Mouse (Mus musculus) lung, postnatal 25 days (tissue): Measurements from ENCODE around the gene Kcnq5.
A peak's percentile ranks its signal among the peaks of the same experiment; 100 is the strongest.
"Not testable (repeated sequence)": the region's sequence is repeated elsewhere in the genome, so short reads cannot be mapped to it uniquely, and the experiment has no call there.

Experiments
- DNase-seq: peaks from one replicate; pipeline ENCODE4 v3.0.0; 2022; ENCODE audit warnings: low spot score

Kcnq5 gene

GRCm38 (mm10) chr1:21838534-21838933, 123.2 kb downstream of the Kcnq5 start:
- DNase-seq, result no peak

GRCm38 (mm10) chr1:21837387-21837786, 124.4 kb downstream of the Kcnq5 start:
- no peak for DNase-seq

- DNase-seq, result no peak
These were observed 125.4 kb downstream of the Kcnq5 start for GRCm38 (mm10) chr1:21836337-21836736.

- no peak for DNase-seq
These were observed 131.8 kb downstream of the Kcnq5 start for GRCm38 (mm10) chr1:21829909-21830455.

DNA sequence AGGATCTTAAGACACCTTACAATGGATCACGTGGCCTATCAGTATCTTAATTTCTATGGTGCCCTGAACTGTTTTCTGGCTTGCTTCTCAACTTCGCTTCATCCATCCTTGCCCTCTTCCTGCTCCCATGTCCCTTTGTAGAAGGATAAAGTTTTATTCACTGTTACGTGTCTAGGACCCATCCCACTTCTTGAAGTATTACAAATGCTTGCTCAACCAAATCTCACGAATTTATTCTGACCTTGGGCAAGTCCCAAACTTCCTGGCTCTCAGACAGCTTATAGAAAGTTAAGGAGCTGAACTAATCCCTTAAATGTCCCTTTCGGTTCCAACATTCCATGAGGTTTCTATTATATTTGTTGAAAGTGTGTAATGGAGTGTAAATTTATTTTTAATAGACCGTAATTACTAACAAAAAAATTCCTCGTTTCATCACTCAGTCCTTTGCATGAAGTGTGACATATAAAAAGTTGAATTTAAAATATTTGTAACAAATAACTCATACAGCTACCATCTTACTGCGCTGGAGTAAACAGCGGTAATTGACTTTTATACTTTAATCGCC, 141.6 kb downstream of the Kcnq5 start:
- DNase-seq, result no peak

GRCm38 (mm10) chr1:21805064-21805463, 156.7 kb downstream of the Kcnq5 start:
- DNase-seq, result no peak

DNA sequence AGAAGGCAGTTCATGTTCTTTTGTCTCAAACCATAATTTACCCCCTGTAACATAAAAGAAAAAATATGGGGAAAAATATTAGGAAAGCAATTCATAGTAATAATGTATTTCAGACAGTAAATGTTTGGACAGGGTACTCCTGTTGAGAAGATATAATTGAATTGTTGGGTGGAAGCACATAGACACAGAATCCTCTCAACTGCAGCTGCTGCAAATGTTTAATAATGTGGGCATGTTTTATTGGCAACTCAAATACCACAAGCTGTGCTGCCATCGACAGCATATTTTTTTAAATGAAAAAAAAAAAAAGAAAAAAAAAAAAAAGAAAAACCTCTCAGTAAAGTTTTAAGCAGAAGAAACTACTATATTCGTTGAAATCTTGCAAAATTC, 157.3 kb downstream of the Kcnq5 start:
- DNase-seq, result no peak

DNA sequence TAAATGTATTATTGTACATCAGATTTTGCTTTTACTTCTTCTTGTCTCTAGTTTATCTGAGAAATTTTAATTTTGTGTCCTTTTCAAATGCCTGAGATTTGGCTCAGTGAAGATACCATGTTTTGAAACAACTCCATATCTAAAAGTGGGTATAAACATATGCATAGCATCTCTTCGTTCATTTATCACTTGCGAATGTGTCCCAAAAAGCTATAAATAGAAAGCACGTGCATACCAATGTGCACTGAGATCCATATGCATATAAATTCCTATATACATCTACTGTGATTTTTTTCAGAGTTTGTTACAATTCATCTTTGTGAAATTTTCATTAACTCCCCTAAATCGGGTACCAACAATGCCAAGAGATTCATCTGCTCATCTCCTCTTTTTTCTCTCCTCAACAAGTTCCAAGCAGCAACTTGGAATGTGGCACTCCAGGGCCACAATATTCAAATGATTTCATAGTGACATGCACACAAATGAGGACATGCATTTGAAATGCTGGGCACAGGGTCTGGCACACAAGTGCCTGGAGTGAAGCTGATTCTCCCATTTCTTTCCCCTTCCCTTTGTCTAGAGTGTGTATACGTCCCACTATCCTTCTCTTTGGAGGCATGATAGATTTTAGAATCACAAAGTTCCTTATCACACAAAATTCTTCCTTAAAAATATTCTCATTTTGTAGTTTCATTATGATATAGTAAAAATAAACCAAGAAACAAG, 157.8 kb downstream of the Kcnq5 start:
- DNase-seq, result no peak

DNA sequence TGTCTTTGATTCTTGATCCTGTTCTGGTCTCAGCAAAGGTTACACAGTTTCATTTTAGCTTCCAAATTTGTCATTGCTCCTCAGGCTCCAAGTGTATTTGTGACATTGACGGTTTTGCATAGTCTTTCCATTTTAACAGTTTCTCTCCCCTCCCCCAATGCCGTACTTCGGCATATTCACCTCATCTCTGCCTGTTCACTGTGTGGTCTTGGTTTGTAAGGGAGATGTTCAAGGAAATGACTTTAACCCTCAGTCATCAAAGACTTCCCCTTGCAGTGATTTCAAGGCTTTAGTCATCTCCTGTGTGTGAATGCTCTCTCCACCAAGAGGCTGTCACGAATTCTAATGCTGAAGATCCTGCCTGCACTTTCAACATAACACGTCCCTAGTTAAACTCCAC, 181.0 kb downstream of the Kcnq5 start:
- no peak for DNase-seq

GRCm38 (mm10) chr1:21777560-21777959, 184.2 kb downstream of the Kcnq5 start:
- DNase-seq, result no peak

- peak; percentile 3 for DNase-seq
These were observed 187.8 kb downstream of the Kcnq5 start for GRCm38 (mm10) chr1:21773931-21774330.

DNA sequence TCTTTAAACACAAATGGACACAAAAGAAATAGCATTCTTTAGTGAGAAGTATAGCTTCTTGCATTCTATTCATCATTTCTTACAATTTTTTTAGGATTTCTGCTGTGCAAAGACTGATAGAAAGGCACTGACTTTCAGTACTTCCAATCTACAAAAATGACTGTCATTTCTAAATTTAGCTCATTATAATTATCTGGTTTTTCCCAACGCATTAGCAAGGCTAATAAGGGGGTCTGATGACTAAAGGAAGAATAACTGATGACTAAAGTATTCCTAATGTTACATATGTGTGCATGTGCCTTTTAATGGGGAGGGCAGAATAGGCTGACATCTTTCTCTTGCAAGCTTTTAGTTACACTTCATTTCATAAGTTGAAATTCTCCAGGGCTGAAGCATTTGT, 191.2 kb downstream of the Kcnq5 start:
- DNase-seq, result no peak

GRCm38 (mm10) chr1:21749297-21749696, 212.4 kb downstream of the Kcnq5 start:
- DNase-seq, result no peak

DNA sequence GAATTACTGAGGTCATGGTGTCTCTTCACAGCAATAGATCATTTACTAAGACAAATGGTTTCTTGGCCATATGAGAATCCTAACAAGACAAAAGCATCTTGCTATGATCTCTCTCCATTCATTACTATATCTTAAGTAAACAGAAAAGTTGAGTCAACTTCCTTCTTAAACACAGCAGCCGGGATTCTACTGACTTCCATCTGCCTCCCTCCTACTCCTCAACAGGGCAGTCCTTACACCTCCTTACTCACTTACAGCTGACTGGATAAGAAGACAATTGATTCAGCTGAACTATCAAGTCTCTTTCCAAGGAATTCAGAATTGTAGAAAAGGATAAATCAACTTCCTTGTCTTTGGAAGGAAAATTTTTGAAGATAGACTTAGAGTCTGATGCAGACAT, 232.6 kb downstream of the Kcnq5 start:
- no peak for DNase-seq

DNA sequence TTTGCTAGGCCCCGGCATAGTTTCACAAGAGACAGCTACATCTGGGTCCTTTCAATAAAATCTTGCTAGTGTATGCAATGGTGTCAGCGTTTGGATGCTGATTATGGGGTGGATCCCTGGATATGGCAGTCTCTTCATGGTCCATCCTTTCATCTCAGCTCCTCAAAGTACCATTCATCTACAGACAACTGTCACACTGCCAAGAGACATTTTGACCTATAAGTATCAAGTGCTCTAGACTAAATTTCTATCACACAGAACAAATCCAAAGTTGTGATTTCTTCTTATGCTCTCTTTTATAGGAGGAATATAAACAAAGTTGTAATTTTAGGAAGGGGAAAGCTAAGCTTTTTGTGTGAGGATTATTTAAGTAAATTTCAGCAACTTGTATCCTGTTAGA, 238.5 kb downstream of the Kcnq5 start:
- not testable (repeated sequence) for DNase-seq

- no peak for DNase-seq
These were observed 240.5 kb downstream of the Kcnq5 start for GRCm38 (mm10) chr1:21721246-21721645.

DNA sequence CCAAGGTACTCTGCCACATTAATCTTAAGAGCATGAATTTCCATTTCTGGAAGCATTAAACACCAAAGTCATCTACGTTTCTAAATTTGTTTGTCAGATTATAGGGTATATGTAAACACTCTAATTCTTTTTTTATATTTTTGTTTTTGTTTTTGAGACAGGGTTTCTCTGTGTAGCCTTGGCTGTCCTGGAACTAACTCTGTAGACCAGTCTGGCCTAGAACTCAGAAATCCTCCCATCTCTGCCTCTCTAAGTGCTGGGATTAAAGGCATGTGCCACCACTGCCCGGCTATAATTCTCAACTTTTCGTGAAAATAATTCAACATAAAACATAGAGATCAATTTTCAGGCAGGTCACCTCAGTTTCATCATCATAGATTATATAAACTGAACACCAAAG, 246.9 kb downstream of the Kcnq5 start:
- no peak for DNase-seq

DNA sequence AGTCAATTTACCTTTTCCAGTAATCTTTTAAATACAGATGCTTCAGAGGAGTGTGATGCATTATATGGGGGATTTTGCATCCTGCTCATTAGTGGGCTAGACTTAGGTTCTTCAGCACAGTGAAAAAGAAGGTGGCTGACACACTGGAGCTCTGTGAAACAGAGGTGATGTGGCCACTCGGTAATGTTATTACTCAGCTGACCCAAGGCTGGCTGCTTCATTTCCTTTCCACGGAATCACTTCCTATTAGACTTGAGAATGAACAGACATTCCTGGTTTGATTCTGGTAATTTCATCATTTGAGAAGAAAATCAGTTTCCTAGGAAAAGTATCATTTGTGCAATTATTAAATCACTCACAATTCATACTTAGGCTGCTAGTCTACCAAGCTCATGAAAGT, 249.0 kb downstream of the Kcnq5 start:
- no peak for DNase-seq

DNA sequence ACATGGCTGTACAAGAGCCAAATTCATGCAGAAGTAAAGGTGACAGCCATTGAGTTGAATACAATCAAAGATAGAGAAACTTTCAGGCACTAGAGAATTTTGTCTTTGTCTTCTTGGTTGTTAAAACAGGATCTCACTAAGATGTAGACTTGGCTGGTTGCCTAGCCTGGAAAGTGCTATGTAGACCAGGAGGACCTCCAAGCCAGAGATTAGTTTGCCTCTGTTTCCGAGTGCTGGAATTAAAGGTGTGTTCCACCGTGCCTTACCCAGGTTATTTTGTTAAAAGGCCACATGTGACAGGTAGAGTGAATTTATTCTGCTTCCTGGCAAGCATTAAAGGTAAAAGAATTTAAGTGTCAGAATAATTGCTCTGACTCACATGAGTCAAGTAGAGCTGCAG, 271.3 kb downstream of the Kcnq5 start:
- no peak for DNase-seq

DNA sequence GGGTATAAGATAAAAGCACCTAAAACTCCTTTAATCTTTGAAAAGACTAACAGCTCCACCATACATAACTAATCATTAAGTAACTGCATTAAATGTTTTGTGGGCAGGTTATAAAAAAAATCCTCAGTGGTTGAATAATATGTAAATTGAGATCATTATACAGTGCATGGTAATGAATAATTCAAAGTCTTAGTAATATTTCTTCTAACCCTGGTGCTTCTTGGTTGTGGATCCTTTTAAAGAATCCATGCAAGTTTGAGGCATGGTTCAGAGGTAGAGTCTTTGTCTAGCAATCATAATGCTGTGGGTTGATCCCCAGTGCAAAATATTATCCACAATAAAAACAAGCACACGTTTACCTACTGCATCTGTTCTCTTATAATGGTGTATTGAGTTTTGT, 272.8 kb downstream of the Kcnq5 start:
- no peak for DNase-seq

DNA sequence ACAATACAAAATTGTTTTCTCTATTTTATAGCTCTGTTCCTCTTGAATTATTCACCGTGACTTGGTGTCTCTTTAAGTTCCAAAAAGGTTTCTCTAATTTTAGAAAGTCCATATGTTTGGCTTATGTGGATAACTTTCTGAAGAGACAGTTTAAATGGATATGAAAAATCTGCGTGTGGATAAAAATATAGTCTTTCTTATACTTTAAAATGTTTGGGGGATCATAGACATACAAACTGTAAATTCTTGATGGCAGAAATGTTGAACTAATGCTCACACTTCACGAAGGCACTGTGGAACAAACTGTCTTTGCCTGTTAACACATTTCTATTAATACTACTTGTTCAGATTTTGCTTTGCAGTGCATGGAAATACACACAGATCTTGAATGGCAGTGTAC, 277.3 kb downstream of the Kcnq5 start:
- no peak for DNase-seq

GRCm38 (mm10) chr1:21676805-21677204, 284.9 kb downstream of the Kcnq5 start:
- DNase-seq, result no peak

DNA sequence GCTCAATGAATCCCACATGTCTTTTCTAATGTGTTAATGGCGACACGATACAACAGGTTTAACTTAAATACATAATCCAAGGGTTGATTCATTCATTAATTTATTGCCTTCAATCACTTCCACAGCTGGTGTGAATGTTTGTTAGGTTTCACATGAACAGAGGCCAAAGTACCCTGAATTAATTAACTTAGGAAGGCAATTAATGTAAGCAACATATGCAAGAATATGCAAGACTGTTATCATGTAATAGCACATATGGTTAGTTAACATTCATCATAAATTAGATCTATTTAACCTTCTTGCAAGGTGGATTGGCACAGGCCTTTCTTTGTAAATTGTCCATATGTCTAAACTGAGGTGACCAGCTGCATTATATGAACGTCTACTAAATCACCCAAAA, 300.9 kb downstream of the Kcnq5 start:
- no peak for DNase-seq

DNA sequence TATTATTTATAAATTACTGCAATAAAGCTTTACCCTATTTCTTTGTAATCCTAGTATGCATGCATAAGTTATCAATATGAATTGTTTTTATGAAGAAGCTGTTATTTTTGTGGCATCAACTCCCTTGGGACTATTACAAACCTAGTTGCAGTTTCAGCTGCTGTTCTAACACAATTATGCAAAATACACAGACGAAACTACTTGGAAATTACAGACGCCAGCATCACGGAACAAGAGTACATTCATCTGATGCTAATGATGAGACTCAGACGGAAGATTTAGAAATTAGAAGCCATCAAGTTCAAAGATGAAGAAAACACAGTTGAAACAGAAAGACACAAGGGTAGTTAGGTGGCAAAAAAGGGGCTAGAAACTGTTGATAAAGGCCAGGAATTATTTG, 310.9 kb downstream of the Kcnq5 start:
- no peak for DNase-seq
